Mouse (Mus musculus): ENCODE results near the gene Mfsd4b4. TPM values are rescaled to one million over a fixed set of nuclear protein-coding genes. Genes with fewer than 3 reads are reported as not detected.

Mfsd4b4 gene
- polyA plus RNA-seq (2017; shearing (Covaris generic)): 5.2 TPM

DNA sequence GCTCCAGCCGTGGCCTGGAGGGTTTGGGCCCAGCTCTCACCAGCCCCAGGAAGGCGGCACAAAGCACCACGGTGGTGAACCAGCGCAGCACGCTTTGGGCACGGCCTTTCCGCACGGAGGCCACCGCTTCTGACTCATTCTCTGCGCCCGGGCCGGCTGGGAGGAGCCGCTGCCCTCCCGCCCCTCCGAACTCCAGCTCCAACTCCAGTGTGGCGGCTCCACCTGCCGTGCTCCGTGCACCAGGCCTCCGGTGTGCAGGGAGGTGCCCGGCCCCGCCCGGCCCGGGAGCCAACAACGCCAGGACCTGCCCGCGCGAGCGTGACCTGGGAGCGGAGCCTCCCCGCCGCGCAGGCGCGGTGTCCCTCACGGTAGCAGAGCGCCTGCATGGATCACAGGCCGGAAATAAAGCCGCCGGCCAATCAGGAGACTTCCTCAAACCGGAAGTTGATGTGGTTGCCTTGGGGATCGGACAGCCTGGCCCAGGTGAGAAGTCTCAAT, at the start of gene Mfsd4b4:
TSS of gene Mfsd4b4 (minus strand) at position 365 of the 498 bp plus-strand sequence.

DNA sequence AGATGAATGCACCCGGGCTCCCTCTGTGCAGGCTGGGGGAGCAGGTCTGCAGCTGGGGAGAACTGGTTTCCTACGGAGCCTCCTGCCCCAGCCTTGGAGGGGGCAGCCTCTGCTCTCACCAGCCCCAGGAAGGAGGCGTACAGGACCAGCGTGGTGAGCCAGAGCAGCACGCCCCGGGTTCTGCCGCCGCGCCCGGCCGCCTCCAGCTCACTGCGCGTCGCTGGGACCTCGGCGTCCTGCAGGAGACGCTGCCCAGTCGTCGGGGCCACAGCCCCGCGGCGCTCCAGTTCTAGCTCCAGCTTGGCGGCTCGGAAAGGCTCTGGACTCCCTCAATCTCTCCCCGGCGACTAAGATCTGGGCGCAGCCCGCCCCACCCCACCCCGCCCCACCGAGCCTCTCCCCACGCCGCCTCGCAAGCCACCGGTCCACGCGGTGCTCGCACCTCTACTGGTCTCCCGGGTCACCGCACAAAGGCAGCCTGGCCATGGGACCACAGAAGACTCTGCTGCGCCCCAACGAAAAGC, 27.6 kb upstream of the Mfsd4b4 start, which contains the start of gene Mfsd4b2:
TSS of gene Mfsd4b2 (minus strand) at position 308 of the 524 bp plus-strand sequence.

Other genes starting within 250 kb of the Mfsd4b4 start
- gene Rev3l, start 167.1 kb downstream of the Mfsd4b4 start, polyA plus RNA-seq (2017; shearing (Covaris generic)): 18.7 TPM
- gene Mfsd4b2, start 27.7 kb upstream of the Mfsd4b4 start, polyA plus RNA-seq (2017; shearing (Covaris generic)): not detected
- not detected for gene Mfsd4b3, start 60.9 kb upstream of the Mfsd4b4 start, polyA plus RNA-seq (2017; shearing (Covaris generic))
- 0.28 TPM for gene Mfsd4b5, start 87.4 kb upstream of the Mfsd4b4 start, polyA plus RNA-seq (2017; shearing (Covaris generic))
- not detected for gene Mfsd4b1, start 126.0 kb upstream of the Mfsd4b4 start, polyA plus RNA-seq (2017; shearing (Covaris generic))
- gene Slc16a10, start 243.0 kb upstream of the Mfsd4b4 start, polyA plus RNA-seq (2017; shearing (Covaris generic)): 1.0 TPM